25 mouse cellular contexts compared by ENCODE assay signal in the genomic region with DNA sequence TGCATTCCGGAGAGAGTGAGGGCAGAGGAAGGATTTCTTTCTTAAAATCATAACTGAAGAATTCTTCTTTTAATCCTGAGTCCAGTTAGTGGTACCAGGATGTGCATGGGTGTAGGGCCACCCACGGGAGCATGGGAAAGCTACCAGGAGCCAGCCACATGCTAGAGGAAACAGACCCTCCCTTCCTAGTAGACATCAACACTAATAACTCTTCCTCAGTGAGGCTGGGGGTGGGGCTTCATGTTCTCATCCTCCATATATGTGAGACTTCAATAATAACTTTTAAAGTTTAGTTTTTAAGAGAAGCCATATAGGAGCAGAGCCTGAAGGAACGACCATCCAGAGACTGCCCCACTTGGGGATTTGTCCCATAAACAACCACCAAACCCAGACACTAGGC.
DNase-seq lines count a peak whose midpoint lies in the region; ATAC-seq and TF ChIP-seq lines count a peak whose summit lies in the region.
"Had no signal": no experiment of that assay in that cellular context is flagged by ENCODE, and none has a peak within 500 bp of the region (broad histone marks: within the 10 kb centered on the region; RNA-seq: fewer than 3 reads in every experiment).

No protein-coding gene starts in this region.

- H3K4me3 ChIP-seq in gastrocnemius, adult 2 months, result no peak overlapping the region
- H3K4me3 ChIP-seq in heart, embryonic 11.5 days (ENCODE audit: low read depth, low read length), result no peak overlapping the region
- H3K4me3 ChIP-seq in heart, embryonic 14.5 days (ENCODE audit: control insufficient read depth in 1 of 2, insufficient read depth in 1 of 2, low read depth in 1 of 2, low read length in 2 of 2), result no peak overlapping the region
- H3K4me3 ChIP-seq: embryonic facial prominence, embryonic 10.5 days; embryonic facial prominence, embryonic 13.5 days; erythroblast, embryonic 14.5 days; forebrain, embryonic 12.5 days; forebrain, embryonic 15.5 days; heart, embryonic 15.5 days; hindbrain, embryonic 12.5 days; hindbrain, embryonic 15.5 days had no signal

- no peaks in the 10 kb centered on the region; the same call in 1 of the 2 replicates for H3K9me3 ChIP-seq in heart, embryonic 11.5 days (replicated peaks; ENCODE audit: control insufficient read depth, low read length)
- H3K9me3 ChIP-seq in heart, embryonic 14.5 days (ENCODE audit: control insufficient read depth, low read length), result peaks cover 11% of the 10 kb centered on the region; the same call in 1 of the 2 replicates
- H3K9me3 ChIP-seq: forebrain, embryonic 15.5 days; heart, embryonic 15.5 days; hindbrain, embryonic 15.5 days had no signal

- peaks cover 4% of the 10 kb centered on the region; the same call in 1 of the 2 replicates for H3K4me1 ChIP-seq in heart, embryonic 11.5 days (ENCODE audit: control insufficient read depth, insufficient read depth, low read length)
- peaks cover 3 to 5% of the 10 kb centered on the region in 2 experiments; a peak in 3 of 4 replicates for H3K4me1 ChIP-seq in heart, embryonic 14.5 days (ENCODE audit: control insufficient read depth in 2 of 2, insufficient read depth in 2 of 2, low read length in 2 of 2)
- H3K4me1 ChIP-seq: embryonic facial prominence, embryonic 10.5 days; forebrain, embryonic 12.5 days; forebrain, embryonic 15.5 days; heart, embryonic 15.5 days; hindbrain, embryonic 12.5 days; hindbrain, embryonic 15.5 days had no signal

- no peak for ATAC-seq in heart, embryonic 11.5 days (replicated peaks; ENCODE audit: insufficient number of reproducible peaks, low FRiP score, low TSS enrichment)
- ATAC-seq in heart, embryonic 14.5 days (ENCODE audit: insufficient number of reproducible peaks, insufficient read depth, low FRiP score, low read depth), result no peak
- ATAC-seq: activated CD4-positive, CD25-positive, alpha-beta regulatory T cell, adult 4 months; forebrain, embryonic 15.5 days; intestine, postnatal 0 days had no signal

- H3K27ac ChIP-seq in gastrocnemius, adult 2 months, result no peak overlapping the region
- no peak overlapping the region for H3K27ac ChIP-seq in heart, embryonic 11.5 days (ENCODE audit: low read depth, low read length)
- no peak overlapping the region for H3K27ac ChIP-seq in heart, embryonic 14.5 days (replicated peaks in 1 of 2; ENCODE audit: control insufficient read depth in 1 of 2, insufficient read depth in 1 of 2, low read depth in 2 of 2, low read length in 2 of 2)
- H3K27ac ChIP-seq: embryonic facial prominence, embryonic 10.5 days; forebrain, embryonic 12.5 days; forebrain, embryonic 15.5 days; heart, embryonic 15.5 days; hindbrain, embryonic 12.5 days; hindbrain, embryonic 15.5 days had no signal

- H3K4me2 ChIP-seq in heart, embryonic 11.5 days, result peak overlapping the region; percentile 14; the same call in 1 of the 2 replicates
- peak overlapping the region; percentile 24; the same call in 1 of the 2 replicates for H3K4me2 ChIP-seq in heart, embryonic 14.5 days (ENCODE audit: low read length)
- H3K4me2 ChIP-seq: embryonic facial prominence, embryonic 13.5 days; forebrain, embryonic 12.5 days; forebrain, embryonic 15.5 days; heart, embryonic 15.5 days; hindbrain, embryonic 12.5 days; hindbrain, embryonic 15.5 days had no signal

- H3K9ac ChIP-seq in heart, embryonic 11.5 days (ENCODE audit: low read depth, low read length), result no peak overlapping the region
- H3K9ac ChIP-seq in heart, embryonic 14.5 days (ENCODE audit: low read length), result no peak overlapping the region
- H3K9ac ChIP-seq: embryonic facial prominence, embryonic 13.5 days; forebrain, embryonic 12.5 days; forebrain, embryonic 15.5 days; heart, embryonic 15.5 days; hindbrain, embryonic 12.5 days; hindbrain, embryonic 15.5 days had no signal

- H3K36me3 ChIP-seq in heart, embryonic 11.5 days (ENCODE audit: control insufficient read depth, insufficient read depth, low read length), result no peaks in the 10 kb centered on the region
- no peaks in the 10 kb centered on the region for H3K36me3 ChIP-seq in heart, embryonic 14.5 days (ENCODE audit: control insufficient read depth, insufficient read depth, low read length)
- H3K36me3 ChIP-seq: embryonic facial prominence, embryonic 10.5 days; forebrain, embryonic 12.5 days; forebrain, embryonic 15.5 days; heart, embryonic 15.5 days; hindbrain, embryonic 12.5 days; hindbrain, embryonic 15.5 days had no signal

- intact Hi-C loops in gastrocnemius, postnatal 14 days (cut with DNase I; ENCODE audit: low total_unique reads), result no loop called here
- intact Hi-C loops in gastrocnemius, adult 2 months (cut with DNase I), result no loop called here
- intact Hi-C loops in heart, postnatal 14 days (cut with DNase I), result no loop called here

- no peak for TF ChIP-seq CTCF in gastrocnemius, adult 2 months (IDR thresholded peaks at IDR 0.05)

- peak; percentile 6 for DNase-seq in gastrocnemius, postnatal 14 days
- DNase-seq in gastrocnemius, adult 2 months, result no peak
- DNase-seq in heart, postnatal 14 days, result no peak
- no peak for DNase-seq in heart, adult 8-10 months (ENCODE audit: low spot score)
- DNase-seq in urinary bladder, postnatal 25 days (ENCODE audit: low spot score), result peak; percentile 6
- no peak for DNase-seq in urinary bladder, postnatal 4 days (ENCODE audit: low spot score in 2 of 2)
- DNase-seq: adrenal gland, adult 8-10 months; adrenal gland, postnatal 25 days; cerebellum, adult 11-12 months; cerebellum, adult 8-10 months; cerebellum, postnatal 10 days; cerebellum, postnatal 36 days; embryo, embryonic 11 days had no signal

- 42% methylated on average over 3 of the region's 3 CpGs for WGBS in heart, embryonic 11.5 days (ENCODE audit: insufficient replicate concordance)
- WGBS in heart, embryonic 14.5 days, result 36% methylated on average over 3 of the region's 3 CpGs

- H3K27me3 ChIP-seq in heart, embryonic 11.5 days (ENCODE audit: control insufficient read depth, insufficient read depth, low read length), result no peaks in the 10 kb centered on the region
- H3K27me3 ChIP-seq in heart, embryonic 14.5 days (ENCODE audit: control insufficient read depth, insufficient read depth, low read length), result no peaks in the 10 kb centered on the region
- H3K27me3 ChIP-seq: embryonic facial prominence, embryonic 13.5 days; forebrain, embryonic 12.5 days; forebrain, embryonic 15.5 days; heart, embryonic 15.5 days; hindbrain, embryonic 12.5 days; hindbrain, embryonic 15.5 days had no signal

Comparison
In these comparisons a context has a peak if more than half of its experiments do, and no peak if none do; other contexts are left out.
1. DNase-seq: peak in gastrocnemius, postnatal 14 days (single experiment) and urinary bladder, postnatal 25 days (single experiment); none in gastrocnemius, adult 2 months (single experiment), heart, postnatal 14 days (0 of 2), heart, adult 8-10 months (single experiment) and urinary bladder, postnatal 4 days (0 of 2).